Mouse (Mus musculus) spleen, postnatal 14 days (tissue): ENCODE results near the gene C1s2.
"Not testable (repeated sequence)": the region's sequence is repeated elsewhere in the genome, so short reads cannot be mapped to it uniquely, and the experiment has no call there.

Experiments used
- DNase-seq, 2 experiments: peaks; one replicate each; pipeline ENCODE4 v3.0.0; 2021 to 2022; ENCODE audit warnings: low spot score in 2 of 2

C1s2 gene

DNA sequence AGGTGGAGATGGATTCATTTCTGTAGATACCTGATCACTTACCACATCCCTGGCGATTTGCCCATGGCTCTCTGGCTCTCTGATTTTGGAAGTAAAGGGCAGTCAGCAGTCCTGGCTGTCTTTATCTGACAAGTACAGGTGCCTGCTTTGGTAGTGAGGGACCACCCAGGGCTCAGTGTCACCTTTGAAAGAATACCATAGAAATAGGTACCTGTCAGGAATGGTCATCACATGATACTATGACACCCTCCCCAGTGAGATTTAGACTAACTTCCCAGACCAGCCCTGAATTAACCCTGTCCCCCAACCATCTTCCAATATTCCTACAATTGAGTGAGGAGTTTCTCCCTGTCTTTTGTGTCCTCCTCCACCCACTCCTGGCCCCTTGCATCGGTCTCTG is at the start of gene C1s2:
TSS of gene C1s2 (minus strand) at position 101 of the 400 bp plus-strand sequence.
- not testable (repeated sequence) for DNase-seq

DNA sequence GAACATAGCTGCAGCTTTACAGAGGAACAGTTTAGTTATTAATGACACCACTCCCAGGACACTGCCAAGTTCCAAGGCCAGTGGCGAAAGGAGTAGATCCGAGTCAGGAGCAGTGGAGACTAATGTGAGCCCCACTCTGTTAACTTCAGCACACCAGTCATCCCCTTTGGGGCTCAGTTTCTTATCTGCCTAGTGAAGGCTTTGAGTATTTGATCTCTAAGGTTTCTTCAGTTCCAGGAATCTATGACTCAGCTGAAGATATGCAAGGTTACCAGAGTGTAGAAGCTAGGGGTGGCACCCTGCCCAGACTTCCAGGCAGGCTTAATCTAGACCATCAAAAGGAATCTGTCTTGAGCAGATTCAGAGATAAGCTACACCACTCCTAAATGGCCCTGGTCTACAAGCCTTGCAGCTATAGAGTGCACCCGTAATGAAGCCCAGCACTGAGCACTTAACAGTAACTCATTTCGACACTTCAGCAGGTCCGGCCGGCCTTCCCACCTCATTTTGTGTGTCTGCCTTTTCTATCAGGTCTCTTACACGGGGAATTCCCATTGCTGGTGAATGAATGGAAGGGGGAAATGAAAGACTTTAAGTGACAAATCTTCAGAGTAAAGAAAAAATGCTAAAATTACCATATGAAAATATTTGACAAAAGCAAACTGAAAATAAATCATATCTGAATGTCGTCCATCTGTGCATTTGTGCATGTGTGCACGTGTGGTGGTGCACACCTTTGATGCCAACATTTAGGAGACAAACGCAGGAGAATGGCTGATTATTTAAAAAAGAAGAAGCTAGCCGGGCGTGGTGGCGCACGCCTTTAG is 47.9 kb upstream of the C1s2 start:
- no peak for DNase-seq

DNA sequence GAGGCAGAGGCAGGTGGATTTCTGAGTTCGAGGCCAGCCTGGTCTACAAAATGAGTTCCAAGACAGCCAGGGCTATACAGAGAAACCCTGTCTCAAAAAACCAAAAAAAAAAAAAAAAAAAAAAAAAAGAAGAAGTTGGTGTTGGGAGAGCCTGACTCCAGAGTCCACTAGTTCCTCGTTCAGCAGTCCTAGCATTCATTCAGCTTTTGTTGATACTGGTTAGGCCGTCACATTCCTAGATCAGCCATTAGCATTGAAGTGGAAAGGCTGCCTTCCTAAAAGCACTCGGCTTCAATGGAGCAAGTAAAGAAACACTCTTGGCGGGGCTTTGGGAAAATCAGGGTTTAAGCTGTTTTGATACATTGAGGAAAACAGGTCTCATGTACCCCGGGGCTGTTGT is 46.4 kb upstream of the C1s2 start:
- not testable (repeated sequence) for DNase-seq

DNA sequence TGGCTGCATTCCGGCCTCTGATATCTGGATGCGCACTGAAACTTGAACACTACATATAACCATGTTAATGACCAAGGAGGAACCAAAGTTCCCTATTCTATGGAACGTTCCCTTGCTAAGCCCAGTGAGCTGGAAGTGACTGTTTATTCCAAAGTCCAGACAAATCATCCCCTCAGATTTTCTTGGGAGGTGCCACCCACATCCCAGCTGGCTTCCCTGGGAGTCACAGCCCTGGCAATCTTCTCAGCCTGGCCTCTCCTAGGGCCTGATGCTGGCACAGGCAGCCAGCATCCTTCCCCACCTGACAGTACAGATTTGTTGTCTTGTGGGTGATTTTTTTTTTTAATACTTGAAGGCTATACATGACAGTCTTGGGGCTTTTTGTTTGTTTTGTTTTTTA is 43.6 kb upstream of the C1s2 start:
- DNase-seq: no peak

DNA sequence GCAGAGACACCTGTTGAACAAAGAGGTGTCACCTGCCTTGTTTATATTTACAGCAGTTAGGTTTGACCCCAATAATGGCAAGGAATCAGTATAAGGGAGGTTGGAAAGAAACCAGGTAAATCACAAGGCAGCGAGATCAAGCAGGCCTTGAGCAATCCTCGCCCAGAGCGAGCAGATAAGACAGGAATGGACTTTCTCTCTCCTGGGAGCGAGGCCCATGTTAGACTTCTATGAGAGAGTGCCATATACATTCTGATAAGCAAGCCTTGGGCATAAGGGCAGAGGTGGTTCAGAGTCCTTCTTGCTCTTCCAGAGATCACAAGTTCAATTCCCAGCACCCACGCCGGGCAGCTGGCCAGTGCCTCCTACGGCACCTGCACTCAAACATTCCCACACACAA is 42.9 kb upstream of the C1s2 start:
- no peak for DNase-seq

DNA sequence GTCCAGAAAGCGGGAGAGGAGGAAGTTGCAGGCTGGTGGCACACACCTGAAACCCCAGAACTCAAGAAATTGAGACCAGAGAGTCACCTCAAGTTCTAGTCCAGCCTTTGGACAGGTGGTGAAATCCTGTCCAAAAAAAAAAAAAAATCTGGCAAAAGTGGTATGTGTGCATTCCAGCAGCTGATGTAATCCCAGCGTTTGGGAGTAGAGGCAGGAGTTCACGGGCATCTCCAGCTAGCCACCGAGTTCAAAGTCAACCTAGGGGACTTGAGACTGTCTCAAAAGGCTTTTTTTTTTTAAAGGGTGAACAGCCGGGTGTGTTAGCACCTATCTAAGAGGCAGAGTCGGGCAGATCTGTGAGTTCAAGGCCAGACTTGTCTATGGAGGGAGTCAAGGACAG is 40.3 kb upstream of the C1s2 start:
- no peak for DNase-seq

DNA sequence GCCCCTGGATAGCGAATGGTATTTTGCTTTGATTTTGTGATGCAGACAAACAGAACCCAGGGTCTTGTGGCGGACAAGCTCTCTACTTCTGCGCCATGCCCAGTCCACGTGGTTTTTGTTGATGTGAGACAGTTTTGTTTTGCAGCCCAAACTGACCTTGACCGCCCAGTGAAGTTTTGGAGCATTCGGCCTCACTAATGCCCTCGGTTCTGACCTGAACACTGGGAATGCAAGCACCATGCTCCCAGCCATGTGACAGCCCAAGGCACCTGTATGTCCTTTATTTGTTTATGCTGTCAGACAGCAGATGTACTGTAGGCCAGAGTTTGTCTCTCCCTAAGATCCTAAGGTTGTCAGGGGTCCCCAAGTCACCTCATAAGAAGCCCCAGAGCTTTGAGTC is 38.7 kb upstream of the C1s2 start:
- no peak for DNase-seq

DNA sequence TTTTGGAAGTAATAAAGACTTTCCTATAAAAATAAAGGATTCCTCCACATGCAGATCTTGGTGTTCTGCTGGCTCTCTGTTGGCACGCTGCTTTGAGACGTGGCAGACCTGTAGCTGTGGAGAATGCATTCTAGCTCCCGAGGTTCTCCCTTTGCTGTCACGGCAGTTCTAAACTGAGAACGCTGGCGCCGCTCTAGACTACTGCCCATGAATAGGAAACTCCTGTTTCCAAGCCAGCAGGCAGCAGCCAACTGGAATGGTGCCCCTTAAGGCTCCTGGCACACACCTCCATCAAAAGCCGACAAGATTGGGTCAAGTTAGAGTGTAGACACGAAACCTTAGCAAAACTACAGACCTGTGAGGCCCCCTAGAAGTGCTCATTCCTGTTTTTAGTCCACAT is 37.7 kb upstream of the C1s2 start:
- no peak for DNase-seq

DNA sequence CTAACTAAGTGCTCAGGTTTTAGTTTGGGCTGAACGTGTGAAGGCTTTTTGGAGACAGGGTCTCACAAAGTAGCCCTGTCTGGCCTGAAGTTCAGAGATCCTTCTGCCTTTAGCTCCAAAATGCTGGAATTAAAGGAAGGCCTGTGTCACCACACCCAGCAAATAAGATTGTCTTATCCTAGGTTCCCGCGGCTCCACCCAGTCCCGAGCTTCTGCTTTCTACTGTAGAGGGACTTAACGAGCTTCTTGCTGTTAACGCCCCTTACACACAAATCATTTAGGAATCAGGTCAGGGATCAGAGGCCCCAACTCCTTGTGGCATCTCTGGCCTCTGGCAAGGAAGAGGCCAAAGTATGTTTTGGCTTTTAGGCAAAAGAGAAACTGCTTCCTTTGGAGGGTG is 36.2 kb upstream of the C1s2 start:
- no peak for DNase-seq

DNA sequence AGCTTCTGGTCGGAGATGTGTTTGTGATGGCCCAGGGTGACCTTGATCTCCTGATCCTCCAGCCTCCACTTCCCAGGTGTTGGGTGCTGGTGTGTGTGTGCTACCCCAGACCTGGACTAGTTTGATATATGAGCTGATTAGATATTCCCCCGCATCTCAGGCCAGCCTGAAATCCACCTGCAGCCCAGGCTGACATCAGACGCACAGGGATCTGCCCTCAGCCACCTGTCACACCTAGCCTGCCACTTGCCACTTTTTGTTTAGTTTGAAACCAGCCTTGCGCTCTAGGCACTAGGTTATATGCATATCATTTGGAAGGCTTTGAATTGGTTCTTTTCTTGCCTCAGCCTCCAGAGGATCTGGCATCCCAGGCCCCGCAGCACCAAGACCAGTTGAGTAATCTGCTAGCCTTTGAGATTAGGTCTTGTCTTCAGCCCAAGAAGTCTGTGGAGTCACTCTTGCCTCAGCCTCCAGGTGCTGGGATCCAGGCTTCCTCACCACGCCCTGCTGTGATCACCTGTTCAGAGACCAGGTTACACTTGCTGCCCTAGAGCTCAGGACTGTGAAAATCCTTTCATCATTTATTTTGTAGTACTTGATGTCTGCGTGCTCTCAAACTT is 34.5 kb upstream of the C1s2 start:
- DNase-seq: no peak

DNA sequence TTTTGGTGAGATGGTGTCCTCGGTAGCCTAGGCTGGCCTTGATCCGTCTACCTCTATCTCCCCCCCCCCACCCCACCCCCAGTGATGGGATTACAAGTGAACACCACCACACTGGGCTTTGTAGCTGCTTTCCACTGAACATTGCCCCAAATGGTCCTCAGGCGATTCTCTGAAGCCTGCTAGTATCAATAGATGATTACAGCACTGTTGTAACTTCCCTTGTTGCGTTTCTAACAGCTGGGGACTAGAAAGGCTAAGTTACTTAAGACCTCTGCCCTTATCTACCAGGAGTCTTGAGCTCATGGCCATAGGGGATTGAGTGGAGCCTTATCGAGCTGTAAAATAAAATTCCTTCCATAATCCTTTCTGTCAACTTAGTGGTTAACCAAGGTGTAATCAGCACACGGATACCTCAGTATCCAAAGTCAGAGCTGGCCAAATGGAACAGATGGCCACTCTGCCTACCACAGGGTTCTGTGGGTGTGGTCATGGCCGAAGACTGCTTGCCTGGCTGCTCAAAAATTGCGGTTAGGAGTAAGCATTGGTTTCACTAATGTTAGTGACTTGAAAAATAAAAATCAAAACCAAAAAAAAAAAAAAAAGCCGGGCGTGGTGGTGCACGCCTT is 33.5 kb upstream of the C1s2 start:
- DNase-seq: no peak

DNA sequence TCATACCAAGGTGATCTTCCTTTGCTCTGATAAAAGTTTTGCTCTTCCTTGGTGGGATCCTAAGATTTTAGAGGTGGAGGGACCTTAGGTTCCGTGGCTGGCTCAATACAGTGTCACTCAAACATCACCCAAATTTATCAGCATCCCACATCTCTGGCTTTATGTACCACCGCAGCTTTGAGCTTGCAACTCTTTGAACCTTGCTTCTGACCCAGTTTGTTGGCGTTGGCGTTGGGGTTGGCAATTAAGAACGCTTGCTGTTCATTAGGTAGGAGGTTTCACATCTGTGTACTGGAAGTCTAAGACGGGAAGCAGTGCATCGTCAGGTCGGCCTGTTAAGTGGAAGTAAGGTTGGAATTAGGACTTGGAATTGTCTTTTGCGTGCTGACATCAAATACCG is 29.1 kb upstream of the C1s2 start:
- DNase-seq: no peak

DNA sequence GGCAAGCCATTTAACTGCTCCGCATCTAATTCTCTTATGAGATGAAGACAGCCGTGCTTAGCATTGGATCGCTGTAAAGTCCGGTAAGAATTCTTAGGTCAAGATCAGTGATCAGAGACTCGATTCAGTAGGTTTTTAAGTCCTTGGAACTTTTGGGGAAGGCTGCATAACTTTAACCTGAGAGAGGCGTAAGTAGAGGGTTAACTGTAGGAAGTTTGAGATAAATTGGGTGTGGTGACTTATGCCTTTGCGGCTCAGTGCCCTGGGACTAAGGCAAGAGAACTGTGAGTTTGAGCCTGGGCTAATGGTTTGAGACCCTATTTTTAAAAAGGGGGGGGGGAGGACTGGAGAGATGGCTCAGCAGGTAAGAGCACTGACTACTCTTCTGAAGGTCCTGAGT is 28.4 kb upstream of the C1s2 start:
- DNase-seq: no peak

DNA sequence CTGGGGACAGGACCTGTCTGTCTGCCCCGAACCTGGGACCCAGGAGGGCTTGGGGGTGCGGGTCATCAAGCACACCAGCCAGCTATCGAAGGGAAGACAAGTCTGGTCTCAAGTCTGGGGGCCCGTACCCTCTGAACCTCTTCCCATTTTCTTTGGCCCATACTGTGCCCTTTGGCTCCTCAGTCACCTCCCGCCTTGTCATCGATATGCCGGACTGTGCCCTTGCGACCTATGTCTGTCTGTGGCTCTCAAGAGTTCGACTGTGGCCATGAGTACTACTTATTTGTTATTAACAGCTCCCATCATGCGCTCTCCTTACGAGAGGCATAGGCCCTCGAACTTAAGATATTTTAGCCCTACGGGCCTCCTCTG is 27.5 kb upstream of the C1s2 start:
- DNase-seq: no peak

DNA sequence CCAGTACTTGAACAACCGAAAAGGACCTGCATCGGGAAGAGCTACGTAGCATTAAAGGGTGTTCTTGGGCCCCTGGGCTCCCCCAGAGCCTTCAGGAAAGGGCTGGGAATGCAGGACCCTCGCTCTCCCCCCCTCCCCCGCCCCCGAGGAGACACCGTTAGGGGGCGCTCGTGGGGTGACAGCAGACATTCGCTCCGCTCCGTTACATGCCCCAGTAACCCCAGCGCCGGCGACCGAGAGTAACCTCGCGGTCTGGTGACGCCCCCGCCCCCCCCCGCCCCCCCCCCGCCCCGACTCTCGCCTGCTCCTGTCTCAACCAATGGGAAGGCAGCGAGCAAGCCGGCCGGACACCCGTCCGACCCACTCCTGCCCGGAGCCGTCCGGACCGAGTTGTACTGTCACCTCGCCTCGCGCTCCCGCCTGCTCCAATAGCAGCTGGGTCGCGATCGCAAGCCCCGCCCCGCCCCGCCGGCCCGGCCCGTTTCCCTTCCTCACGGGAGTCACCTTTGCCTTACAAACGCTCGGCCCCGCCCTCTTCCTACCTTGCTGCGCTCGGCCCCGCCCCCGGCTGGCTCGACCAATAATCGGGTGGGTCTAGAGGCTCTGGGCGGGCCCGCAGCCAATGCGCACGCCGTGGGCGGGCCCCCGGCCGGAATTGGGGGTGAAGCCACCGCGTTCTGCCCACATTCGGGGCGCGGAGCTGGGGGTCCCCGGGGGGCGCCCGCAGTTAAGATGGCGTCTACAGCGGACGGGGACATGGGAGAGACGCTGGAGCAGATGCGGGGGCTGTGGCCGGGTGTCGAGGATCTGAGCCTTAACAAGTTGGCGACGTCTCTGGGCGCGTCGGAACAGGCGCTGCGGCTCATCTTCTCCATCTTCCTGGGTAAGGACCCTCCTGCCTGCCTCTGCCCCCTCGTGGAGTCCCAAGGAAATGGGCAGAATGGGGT is 26.9 kb upstream of the C1s2 start, which contains the start of gene Lpcat3:
TSS of gene Lpcat3 (plus strand) at position 551 of the 947 bp plus-strand sequence.
- peak; percentile 100 for DNase-seq

DNA sequence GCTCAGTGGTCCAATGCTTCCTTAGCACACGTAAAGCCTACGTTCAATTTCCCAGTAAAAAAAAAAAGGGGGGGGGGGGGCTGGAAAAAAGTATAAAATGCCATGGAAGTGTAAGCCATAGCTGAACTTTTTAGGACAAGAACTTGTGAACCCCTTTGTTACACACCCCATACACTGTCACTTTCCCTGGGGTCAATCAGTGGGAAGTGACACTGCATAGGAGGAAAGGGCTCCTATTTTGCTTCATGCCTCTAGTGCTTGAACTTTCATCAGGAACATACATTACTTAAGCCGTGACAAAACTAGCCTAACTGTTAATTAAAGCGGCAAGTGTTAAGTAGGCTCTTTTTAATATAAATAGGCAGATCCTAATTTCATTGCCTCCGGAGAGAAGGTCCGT is 26.1 kb upstream of the C1s2 start:
- no peak for DNase-seq

DNA sequence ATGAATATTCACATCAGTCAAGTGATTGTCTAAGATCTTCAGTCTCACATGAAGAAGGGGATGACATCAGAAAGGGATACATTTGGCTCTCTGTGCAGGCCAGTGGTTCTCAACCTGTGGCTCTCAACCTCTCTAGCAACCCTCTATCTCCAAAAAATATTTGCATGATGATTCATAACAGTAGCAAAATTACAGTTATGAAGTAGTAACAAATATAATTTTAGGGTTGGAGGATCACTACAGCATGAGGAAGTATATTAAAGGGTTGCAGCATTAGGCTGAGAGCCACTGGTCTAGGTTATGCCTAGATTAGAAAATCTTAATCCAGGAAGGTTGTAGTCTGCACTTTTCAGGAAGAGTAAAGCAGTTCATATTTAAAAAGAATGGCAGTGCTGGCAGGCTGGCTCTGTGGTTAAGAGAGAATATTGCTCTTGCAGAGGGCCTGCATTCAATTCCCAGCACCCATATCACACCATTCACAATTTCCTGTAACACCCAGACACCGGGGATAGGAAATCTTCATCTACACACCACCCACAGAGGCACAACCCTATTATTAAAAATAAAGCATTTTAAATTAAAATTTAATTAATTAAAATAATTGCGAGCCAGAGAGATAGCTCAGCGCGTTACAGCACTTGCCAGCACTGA is 25.4 kb upstream of the C1s2 start:
- DNase-seq: no peak

DNA sequence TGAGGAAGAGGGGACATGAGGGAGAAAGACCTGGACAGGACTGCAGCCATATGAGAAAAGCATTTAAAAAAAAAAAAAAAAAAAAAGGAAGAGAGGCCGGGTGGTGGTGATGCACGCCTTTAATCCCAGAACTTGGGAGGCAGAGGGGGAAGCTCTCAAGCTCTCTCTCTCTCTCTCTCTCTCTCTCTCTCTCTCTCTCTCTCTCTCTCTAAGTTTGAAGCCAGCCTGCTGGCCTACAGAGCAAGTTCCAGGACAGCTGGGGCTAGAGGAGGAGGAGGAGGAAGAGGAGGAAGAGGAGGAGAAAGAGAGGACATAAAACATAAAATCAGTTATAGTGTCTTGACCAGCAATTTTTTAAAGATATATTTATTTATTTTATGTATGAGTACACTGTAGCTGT is 22.2 kb upstream of the C1s2 start:
- DNase-seq: no peak

DNA sequence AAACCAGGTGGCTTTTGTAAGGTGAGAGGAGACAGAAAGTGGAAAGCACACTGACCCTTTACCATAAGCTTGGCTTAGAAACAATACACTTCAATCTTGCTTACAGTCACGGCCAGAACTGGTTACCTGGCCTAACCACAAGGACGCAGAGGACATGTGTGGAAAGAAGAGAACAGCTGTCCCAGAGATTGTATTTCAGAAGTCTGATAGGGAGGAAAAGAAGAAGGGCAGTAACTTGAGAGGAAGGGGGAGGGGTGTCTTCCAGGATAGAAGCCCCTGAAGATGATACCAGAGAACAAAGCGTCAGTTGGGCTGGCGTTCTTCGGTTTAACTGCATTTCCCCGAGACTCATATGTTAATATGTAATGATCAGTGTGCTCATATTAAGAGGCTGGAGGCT is 20.0 kb upstream of the C1s2 start:
- no peak for DNase-seq

DNA sequence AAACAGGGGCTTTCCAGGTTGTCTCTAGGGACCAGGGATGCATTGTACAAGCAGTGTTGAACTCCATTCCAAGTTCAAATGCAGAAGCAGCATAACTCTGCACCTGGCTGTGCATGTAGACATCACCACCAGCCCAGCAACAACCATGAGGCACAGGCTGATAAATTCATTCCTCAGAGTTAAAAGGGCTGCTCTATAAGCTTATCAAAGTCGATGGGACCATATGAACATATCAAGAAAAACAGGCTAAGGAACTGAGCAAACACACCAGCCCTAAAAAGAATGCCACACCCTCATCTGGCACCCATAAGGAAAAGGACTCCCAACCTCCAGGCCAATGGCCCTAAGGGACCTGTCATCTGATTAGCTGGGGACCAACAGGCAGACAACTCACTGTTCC is 10.5 kb upstream of the C1s2 start:
- DNase-seq: peak; percentile 21 to 22

DNA sequence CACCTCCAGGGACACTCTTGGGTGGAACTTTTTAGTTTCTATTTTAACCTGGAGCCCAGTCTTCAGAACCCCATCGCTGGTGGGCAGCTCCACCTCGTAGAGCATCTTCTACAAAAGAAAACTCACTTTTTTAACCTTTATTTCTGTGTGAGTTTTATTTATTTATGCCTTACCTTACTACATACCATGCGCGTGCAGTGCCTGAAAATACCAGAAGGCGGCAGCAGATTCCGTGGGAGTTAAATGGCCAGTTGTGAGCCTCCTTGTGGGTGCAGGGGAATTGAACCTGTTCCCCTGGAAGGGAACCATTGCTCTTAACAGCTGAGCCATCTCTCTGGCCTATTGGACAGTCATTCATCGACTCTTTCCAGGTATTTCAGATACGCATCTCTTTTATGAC is 5.1 kb upstream of the C1s2 start:
- DNase-seq: peak; percentile 72 to 81
